8 mouse cellular contexts compared by ENCODE assay signal in genomic region chr4:136469371-136469903, GRCm38 (mm10). TPM values are rescaled to one million over a fixed set of nuclear protein-coding genes. Genes with fewer than 3 reads are reported as not detected.
DNase-seq lines count a peak whose midpoint lies in the region; ATAC-seq lines count a peak whose summit lies in the region.

Gene Luzp1, plus strand, starts transcription at chr4:136469761.

- peaks cover 7% of the 10 kb centered on the region; the same call in 1 of the 2 replicates for H3K4me1 ChIP-seq in forebrain, embryonic 11.5 days (replicated peaks; ENCODE audit: control insufficient read depth, insufficient read depth, low read length)
- peaks cover 43% of the 10 kb centered on the region for H3K4me1 ChIP-seq in heart, embryonic 16.5 days (ENCODE audit: control insufficient read depth, insufficient read depth, low read length)
- H3K4me1 ChIP-seq in liver, embryonic 15.5 days (replicated peaks) = peaks cover 30% of the 10 kb centered on the region
- H3K4me1 ChIP-seq in neural tube, embryonic 12.5 days = peaks cover 25% of the 10 kb centered on the region

- no peaks in the 10 kb centered on the region for H3K36me3 ChIP-seq in forebrain, embryonic 11.5 days (ENCODE audit: control insufficient read depth, insufficient read depth, low read length)
- H3K36me3 ChIP-seq in heart, embryonic 16.5 days (ENCODE audit: control insufficient read depth, insufficient read depth) = no peaks in the 10 kb centered on the region
- no peaks in the 10 kb centered on the region for H3K36me3 ChIP-seq in liver, embryonic 15.5 days (replicated peaks)
- H3K36me3 ChIP-seq in neural tube, embryonic 12.5 days = no peaks in the 10 kb centered on the region

- no peaks in the 10 kb centered on the region for H3K27me3 ChIP-seq in forebrain, embryonic 11.5 days (ENCODE audit: control insufficient read depth, insufficient read depth, low read length)
- no peaks in the 10 kb centered on the region for H3K27me3 ChIP-seq in heart, embryonic 16.5 days (ENCODE audit: control insufficient read depth, insufficient read depth, low read length)
- H3K27me3 ChIP-seq in liver, embryonic 15.5 days = peaks cover 72% of the 10 kb centered on the region
- 0 out of 2 replicates have a peak, but pooled peaks cover 1% of the 10 kb centered on the region for H3K27me3 ChIP-seq in neural tube, embryonic 12.5 days (replicated peaks)

- peak within 1 kb of the TSS; percentile 83 for H3K9ac ChIP-seq in forebrain, embryonic 11.5 days (ENCODE audit: low read length)
- peak within 1 kb of the TSS; percentile 96 for H3K9ac ChIP-seq in heart, embryonic 16.5 days (ENCODE audit: low read length)
- H3K9ac ChIP-seq in liver, embryonic 15.5 days = peak within 1 kb of the TSS; percentile 61
- peak within 1 kb of the TSS; percentile 90 for H3K9ac ChIP-seq in neural tube, embryonic 12.5 days

- peak; percentile 95 for ATAC-seq in forebrain, embryonic 11.5 days (replicated peaks; ENCODE audit: low FRiP score)
- peak; percentile 92 for ATAC-seq in heart, embryonic 16.5 days (replicated peaks; ENCODE audit: extremely low read depth, insufficient read depth, low FRiP score)
- peak; percentile 87 for ATAC-seq in liver, embryonic 15.5 days (ENCODE audit: insufficient read depth)
- ATAC-seq in neural tube, embryonic 12.5 days (ENCODE audit: low FRiP score, low read depth) = peak; percentile 91

- H3K4me2 ChIP-seq in forebrain, embryonic 11.5 days (ENCODE audit: low read depth, low read length, severe bottlenecking) = peak within 1 kb of the TSS; percentile 58
- H3K4me2 ChIP-seq in heart, embryonic 16.5 days (ENCODE audit: low read depth, low read length) = peak within 1 kb of the TSS; percentile 77
- H3K4me2 ChIP-seq in liver, embryonic 15.5 days = peak within 1 kb of the TSS; percentile 87
- peak within 1 kb of the TSS; percentile 74 for H3K4me2 ChIP-seq in neural tube, embryonic 12.5 days (replicated peaks)

- 2% methylated on average over 35 of the region's 36 CpGs for WGBS in forebrain, embryonic 11.5 days
- WGBS in heart, embryonic 16.5 days = 2% methylated on average over 35 of the region's 36 CpGs
- 2% methylated on average over 36 of the region's 36 CpGs for WGBS in liver, embryonic 15.5 days (ENCODE audit: insufficient replicate concordance)
- 1% methylated on average over 36 of the region's 36 CpGs for WGBS in neural tube, embryonic 12.5 days

- H3K9me3 ChIP-seq in forebrain, embryonic 11.5 days (ENCODE audit: control insufficient read depth, low read length) = no peaks in the 10 kb centered on the region
- no peaks in the 10 kb centered on the region for H3K9me3 ChIP-seq in heart, embryonic 16.5 days (replicated peaks; ENCODE audit: control insufficient read depth, low read length)
- H3K9me3 ChIP-seq in liver, embryonic 15.5 days (replicated peaks) = no peaks in the 10 kb centered on the region
- H3K9me3 ChIP-seq in neural tube, embryonic 12.5 days = no peaks in the 10 kb centered on the region

- peak within 1 kb of the TSS; percentile 92 for H3K4me3 ChIP-seq in forebrain, embryonic 11.5 days (ENCODE audit: low read depth, low read length)
- H3K4me3 ChIP-seq in heart, embryonic 16.5 days (ENCODE audit: low read length) = peak within 1 kb of the TSS; percentile 95
- H3K4me3 ChIP-seq in liver, embryonic 15.5 days (replicated peaks) = peak within 1 kb of the TSS; percentile 66
- peak within 1 kb of the TSS; percentile 93 for H3K4me3 ChIP-seq in neural tube, embryonic 12.5 days

- DNase-seq in CD8-positive naive resting alpha-beta T cell, adult 2 months (ENCODE audit: low read depth in 2 of 2, low spot score in 2 of 2) = peak; percentile 76 to 86
- DNase-seq in c-Kit-positive CD71-positive TER-119-negative erythroid progenitor cells, embryonic 14.5 days (ENCODE audit: low read depth) = peak; percentile 80
- peak; percentile 97 for DNase-seq in forebrain, embryonic 11.5 days (ENCODE audit: low spot score)
- DNase-seq in kidney, postnatal 36 days = peak; percentile 95 to 96
- peak; percentile 82 for DNase-seq in telencephalon, adult 2 months (ENCODE audit: low read depth, low spot score)

- H3K27ac ChIP-seq in forebrain, embryonic 11.5 days (ENCODE audit: low read depth, low read length) = peak within 1 kb of the TSS; percentile 96
- peak within 1 kb of the TSS; percentile 99 for H3K27ac ChIP-seq in heart, embryonic 16.5 days (ENCODE audit: low read length)
- H3K27ac ChIP-seq in liver, embryonic 15.5 days (replicated peaks) = peak within 1 kb of the TSS; percentile 69
- peak within 1 kb of the TSS; percentile 94 for H3K27ac ChIP-seq in neural tube, embryonic 12.5 days

RNA-seq across cellular contexts. Expression of gene Luzp1, which starts in this region (rescaled TPM):
- 119 and 121 TPM in 2 replicates for polyA plus RNA-seq in forebrain, embryonic 11.5 days (2014; fragmentation: Nextera tagmentation; extraction: Ambion mirVana)
- 96.1 and 97.5 TPM in 2 replicates for polyA plus RNA-seq in heart, embryonic 16.5 days (2015; fragmentation: Nextera tagmentation; extraction: Ambion mirVana)
- 10.9 and 12.8 TPM in 2 replicates for polyA plus RNA-seq in liver, embryonic 15.5 days (2015; fragmentation: Nextera tagmentation; extraction: Ambion mirVana)
- 82.1 and 90.8 TPM in 2 replicates for polyA plus RNA-seq in neural tube, embryonic 12.5 days (2016; fragmentation: Nextera tagmentation; extraction: Ambion mirVana)

Comparison
In these comparisons a context has a peak if more than half of its experiments do, and no peak if none do; other contexts are left out.
1. Peak in every context shown above with its lines: DNase-seq, ATAC-seq, H3K4me3 ChIP-seq and H3K27ac ChIP-seq.